Mouse (Mus musculus): ENCODE data around the gene Arl16.

GRCm38 (mm10) chr11:120488516-120488915 is 21.1 kb upstream of the Arl16 start:
- TF ChIP-seq GATA1 (IDR thresholded peaks at IDR 0.05; ENCODE audit: borderline replicate concordance, low read length) (no peak), FLI1 (IDR thresholded peaks at IDR 0.05; ENCODE audit: low read length) (no peak)

Data from megakaryocyte, embryonic 14.5 days (primary cell).